In the genomic region with DNA sequence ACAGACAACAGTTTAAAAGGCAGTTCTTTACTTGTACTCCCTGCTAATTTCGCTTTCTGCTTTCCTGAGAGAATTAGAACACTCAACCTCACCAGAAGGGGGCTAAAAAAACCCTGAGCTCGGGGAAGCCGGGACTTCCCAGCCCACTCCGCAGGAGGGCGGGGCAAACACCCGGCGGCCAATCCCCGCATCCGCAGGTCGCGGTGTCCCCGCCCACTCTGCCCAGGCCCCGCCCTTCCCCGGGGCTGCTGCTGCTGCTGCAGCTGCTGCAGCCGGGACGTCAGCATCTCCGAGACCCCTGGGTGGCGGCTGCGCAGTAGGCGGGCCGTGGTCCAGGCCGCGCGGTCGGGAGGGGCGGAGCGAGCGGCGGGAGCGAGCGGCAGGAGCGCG, we compare ENCODE assay signal across 8 mouse cellular contexts. TPM values are rescaled to one million over a fixed set of nuclear protein-coding genes. Genes with fewer than 3 reads are reported as not detected.
A peak's percentile ranks its signal among the peaks of the same experiment; 100 is the strongest.
DNase-seq lines count a peak whose midpoint lies in the region; ATAC-seq lines count a peak whose summit lies in the region.

No protein-coding gene starts in this region.

- under 1% methylated on average over 32 of the region's 33 CpGs for WGBS in hindbrain, embryonic 14.5 days

- H3K9me3 ChIP-seq in hindbrain, embryonic 14.5 days (ENCODE audit: control insufficient read depth, low read length): no peaks in the 10 kb centered on the region

- H3K4me2 ChIP-seq in hindbrain, embryonic 14.5 days (replicated peaks): peak overlapping the region; percentile 61

- no peaks in the 10 kb centered on the region for H3K36me3 ChIP-seq in hindbrain, embryonic 14.5 days (replicated peaks; ENCODE audit: control insufficient read depth, insufficient read depth)

- no peaks in the 10 kb centered on the region for H3K27me3 ChIP-seq in hindbrain, embryonic 14.5 days (ENCODE audit: control insufficient read depth, insufficient read depth, low read length)

- peak overlapping the region; percentile 86 for H3K4me3 ChIP-seq in hindbrain, embryonic 14.5 days (replicated peaks; ENCODE audit: low read length)

- peaks cover 20% of the 10 kb centered on the region for H3K4me1 ChIP-seq in hindbrain, embryonic 14.5 days (replicated peaks; ENCODE audit: control insufficient read depth, insufficient read depth, low read length)

- H3K9ac ChIP-seq in hindbrain, embryonic 14.5 days: peak overlapping the region; percentile 88

- DNase-seq in NIH3T3 (ENCODE audit: low read depth): peak; percentile 99
- DNase-seq in cerebellum, postnatal 10 days: peak; percentile 99
- DNase-seq in frontal cortex, postnatal 14 days (ENCODE audit: low spot score in 2 of 2): peak; percentile 92 to 95
- DNase-seq in hindbrain, embryonic 14.5 days (ENCODE audit: low spot score): peak; percentile 96
- peak; percentile 96 for DNase-seq in layer of hippocampus, postnatal 36 days
- peak; percentile 98 for DNase-seq in lung, postnatal 36 days
- peak; percentile 97 for DNase-seq in retina, postnatal 1 day
- peak; percentile 95 to 97 for DNase-seq in urinary bladder, adult 18-20 months (ENCODE audit: low spot score in 2 of 2)

- ATAC-seq in hindbrain, embryonic 14.5 days (ENCODE audit: low FRiP score): peak; percentile 99

- peak overlapping the region; percentile 94 for H3K27ac ChIP-seq in hindbrain, embryonic 14.5 days

RNA-seq across cellular contexts. Expression of gene C1galt1, which starts 0.2 kb away (rescaled TPM):
- polyA plus RNA-seq in hindbrain, embryonic 14.5 days (2014; fragmentation: Nextera tagmentation; extraction: Ambion mirVana): 3.5 and 3.7 TPM in 2 replicates
- total RNA-seq in layer of hippocampus, postnatal 36 days (2021): 10 to 100 TPM in 1 of 2 experiments, 1 to 10 TPM in 1; 9.7 to 10.9 TPM

Comparison
In these comparisons a context has a peak if more than half of its experiments do, and no peak if none do; other contexts are left out.
1. Peak in every context shown above with its lines: DNase-seq, ATAC-seq, H3K4me3 ChIP-seq and H3K27ac ChIP-seq.